Mouse (Mus musculus) hindbrain, embryonic 15.5 days (tissue): ENCODE data around the gene Mrpl39. TPM values are rescaled to one million over a fixed set of nuclear protein-coding genes. Genes with fewer than 3 reads are reported as not detected.

Experiments
- ATAC-seq: fragments of 200-750 bp; cut with Nextera tagmentation; 2 replicates; pipeline ENCODE4 v1.8.0; 2017; ENCODE audit warnings: low read depth, moderate number of reproducible peaks, moderate TSS enrichment; ENCODE audit not compliant: low FRiP score
- H3K27ac ChIP-seq: fragments of 300-500 bp; sonication (generic); replicated peaks from 2 replicates; pipeline ENCODE4 v1.5.1; 2015; ENCODE audit warnings: mild to moderate bottlenecking, inconsistent platforms
- H3K27me3 ChIP-seq: fragments of 300-500 bp; sonication (generic); 2 replicates; pipeline ENCODE4 v1.6.1; 2015; ENCODE audit warnings: control low read depth, inconsistent platforms
- H3K36me3 ChIP-seq: fragments of 300-500 bp; sonication (generic); 2 replicates; pipeline ENCODE4 v1.6.1; 2015; ENCODE audit warnings: control low read depth, inconsistent platforms
- H3K4me1 ChIP-seq: fragments of 300-500 bp; sonication (generic); replicated peaks from 2 replicates; pipeline ENCODE4 v1.6.1; 2015; ENCODE audit warnings: control low read depth, inconsistent platforms
- H3K4me2 ChIP-seq: fragments of 300-500 bp; sonication (generic); 2 replicates; pipeline ENCODE4 v1.6.1; 2015; ENCODE audit warnings: moderate library complexity, mild to moderate bottlenecking, inconsistent platforms
- H3K4me3 ChIP-seq: fragments of 300-500 bp; sonication (generic); 2 replicates; pipeline ENCODE4 v1.5.1; 2015; ENCODE audit warnings: mild to moderate bottlenecking, inconsistent platforms
- H3K9ac ChIP-seq: fragments of 300-500 bp; sonication (generic); 2 replicates; pipeline ENCODE4 v1.6.1; 2015; ENCODE audit warnings: inconsistent platforms
- H3K9me3 ChIP-seq: fragments of 300-500 bp; sonication (generic); 2 replicates; pipeline ENCODE4 v1.6.1; 2016; ENCODE audit warnings: control low read depth, inconsistent platforms
- WGBS: fragments of 180-500 bp; shearing (Covaris S2); methylation state at CpG from one replicate; pipeline ENCODE4 v1.1.7; 2015; 5-methylcytosine and 5-hydroxymethylcytosine counted together
- polyA plus RNA-seq: library from polyadenylated mRNA; unstranded; fragments of >200 nt; fragmentation: Nextera tagmentation; extraction: Ambion mirVana; gene quantifications from 2 replicates; pipeline ENCODE4 v1.2.1, GENCODE M21; 2015

The Mrpl39 gene
- polyA plus RNA-seq, 1 experiment from 2014 or later, result 35.6 TPM

DNA sequence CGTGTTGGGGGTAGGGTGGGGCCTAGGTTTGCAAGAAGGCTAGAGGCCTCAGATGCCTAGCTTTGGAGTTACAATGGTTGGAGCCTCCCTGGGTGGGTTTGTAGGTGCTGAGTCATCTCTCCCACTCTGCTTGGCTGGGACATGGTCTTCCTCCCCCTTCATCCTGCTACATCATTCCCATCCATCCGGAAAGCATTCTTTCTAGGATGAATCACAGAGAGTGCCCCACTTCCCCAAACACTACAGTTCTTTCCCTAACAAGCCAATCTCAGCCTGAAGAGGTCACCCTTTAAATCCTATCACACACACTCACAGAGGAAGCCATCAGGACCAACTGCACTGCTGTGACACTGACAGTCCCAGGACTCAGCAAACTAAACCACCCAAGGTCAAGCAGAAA, 14.9 kb downstream of the Mrpl39 start:
- ATAC-seq, result no peak
- Histone ChIP-seq H3K27me3 (no peaks in the 10 kb centered on the region), H3K9me3 (no peaks in the 10 kb centered on the region), H3K36me3 (peaks cover 53% of the 10 kb centered on the region), H3K27ac (no peak overlapping the region), H3K4me2 (no peak overlapping the region), H3K4me3 (no peak overlapping the region), H3K4me1 (no peaks in the 10 kb centered on the region), H3K9ac (no peak overlapping the region)
- WGBS, result 97% methylated on average over 2 of the region's 2 CpGs

- Histone ChIP-seq H3K9ac (no peak overlapping the region), H3K4me2 (no peak overlapping the region), H3K27ac (no peak overlapping the region), H3K9me3 (no peaks in the 10 kb centered on the region), H3K4me1 (no peaks in the 10 kb centered on the region), H3K4me3 (no peak overlapping the region), H3K36me3 (peaks cover 32% of the 10 kb centered on the region), H3K27me3 (no peaks in the 10 kb centered on the region)
- ATAC-seq, result no peak
- WGBS, result 98% methylated on average over 4 of the region's 4 CpGs
Measured at GRCm38 (mm10) chr16:84718250-84718649, 17.3 kb downstream of the Mrpl39 start.

GRCm38 (mm10) chr16:84717618-84718248, 17.8 kb downstream of the Mrpl39 start:
- no peak overlapping the region for H3K27ac ChIP-seq
- H3K36me3 ChIP-seq, result peaks cover 27% of the 10 kb centered on the region
- H3K4me2 ChIP-seq, result no peak overlapping the region
- 94% methylated on average over 10 of the region's 10 CpGs for WGBS
- ATAC-seq, result no peak
- no peak overlapping the region for H3K9ac ChIP-seq
- no peaks in the 10 kb centered on the region for H3K9me3 ChIP-seq
- H3K4me1 ChIP-seq, result no peaks in the 10 kb centered on the region
- H3K4me3 ChIP-seq, result no peak overlapping the region
- H3K27me3 ChIP-seq, result no peaks in the 10 kb centered on the region

- ATAC-seq, result no peak
- WGBS, result 94% methylated on average over 13 of the region's 13 CpGs
Measured at GRCm38 (mm10) chr16:84716724-84717617, 18.6 kb downstream of the Mrpl39 start.

GRCm38 (mm10) chr16:84716197-84716596, 19.3 kb downstream of the Mrpl39 start:
- Histone ChIP-seq H3K36me3 (peaks cover 12% of the 10 kb centered on the region), H3K27me3 (no peaks in the 10 kb centered on the region), H3K4me3 (no peak overlapping the region), H3K9ac (no peak overlapping the region), H3K4me1 (no peaks in the 10 kb centered on the region), H3K27ac (no peak overlapping the region), H3K4me2 (no peak overlapping the region), H3K9me3 (no peaks in the 10 kb centered on the region)
- ATAC-seq, result no peak
- 92% methylated on average over 7 of the region's 7 CpGs for WGBS

More at GRCm38 (mm10) chr16:84716724-84717617, 18.6 kb downstream of the Mrpl39 start:
- H3K27ac ChIP-seq, result no peak overlapping the region
- H3K9me3 ChIP-seq, result no peaks in the 10 kb centered on the region
- H3K4me1 ChIP-seq, result no peaks in the 10 kb centered on the region
- H3K36me3 ChIP-seq, result peaks cover 20% of the 10 kb centered on the region
- no peak overlapping the region for H3K4me3 ChIP-seq
- H3K9ac ChIP-seq, result no peak overlapping the region
- H3K4me2 ChIP-seq, result no peak overlapping the region
- no peaks in the 10 kb centered on the region for H3K27me3 ChIP-seq

GRCm38 (mm10) chr16:84714978-84715377, 20.6 kb downstream of the Mrpl39 start:
- ATAC-seq, result no peak

GRCm38 (mm10) chr16:84713926-84714325, 21.6 kb downstream of the Mrpl39 start:
- H3K27ac ChIP-seq, result no peak overlapping the region
- no peak overlapping the region for H3K4me2 ChIP-seq
- no peaks in the 10 kb centered on the region for H3K4me1 ChIP-seq
- H3K36me3 ChIP-seq, result no peaks in the 10 kb centered on the region
- H3K27me3 ChIP-seq, result no peaks in the 10 kb centered on the region
- 89% methylated on average over 4 of the region's 4 CpGs for WGBS
- H3K9ac ChIP-seq, result no peak overlapping the region
- no peaks in the 10 kb centered on the region for H3K9me3 ChIP-seq
- no peak overlapping the region for H3K4me3 ChIP-seq
- ATAC-seq, result no peak

More at GRCm38 (mm10) chr16:84714978-84715377, 20.6 kb downstream of the Mrpl39 start:
- Histone ChIP-seq H3K27ac (no peak overlapping the region), H3K4me3 (no peak overlapping the region), H3K4me2 (no peak overlapping the region), H3K9me3 (no peaks in the 10 kb centered on the region), H3K9ac (no peak overlapping the region), H3K36me3 (no peaks in the 10 kb centered on the region), H3K4me1 (no peaks in the 10 kb centered on the region), H3K27me3 (no peaks in the 10 kb centered on the region)
- 96% methylated on average over 6 of the region's 6 CpGs for WGBS

DNA sequence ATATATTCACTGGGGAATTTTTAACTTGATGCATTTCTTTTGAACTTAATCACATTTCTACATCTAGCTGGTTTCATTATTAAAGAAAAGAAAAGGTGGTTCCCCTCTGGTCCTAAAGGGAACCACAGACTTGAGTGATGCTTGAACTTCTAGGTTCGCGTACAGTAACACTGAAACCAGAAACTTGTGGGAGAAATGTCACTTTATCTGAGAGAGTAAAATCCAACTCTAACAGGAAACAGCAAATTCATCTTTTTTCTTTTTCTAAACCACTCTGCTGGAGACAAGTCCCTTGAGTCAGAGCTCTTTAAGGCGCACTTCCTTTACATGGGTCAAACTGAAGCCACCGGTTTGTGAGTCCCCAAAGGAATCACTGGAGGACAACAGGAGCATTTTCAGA, 22.4 kb downstream of the Mrpl39 start:
- H3K4me2 ChIP-seq, result no peak overlapping the region
- ATAC-seq, result no peak
- no peak overlapping the region for H3K4me3 ChIP-seq
- H3K4me1 ChIP-seq, result no peaks in the 10 kb centered on the region
- H3K36me3 ChIP-seq, result no peaks in the 10 kb centered on the region
- no peaks in the 10 kb centered on the region for H3K27me3 ChIP-seq
- 88% methylated on average over 4 of the region's 4 CpGs for whole genome bisulfite sequencing
- H3K9me3 ChIP-seq, result no peaks in the 10 kb centered on the region
- no peak overlapping the region for H3K27ac ChIP-seq
- H3K9ac ChIP-seq, result no peak overlapping the region

DNA sequence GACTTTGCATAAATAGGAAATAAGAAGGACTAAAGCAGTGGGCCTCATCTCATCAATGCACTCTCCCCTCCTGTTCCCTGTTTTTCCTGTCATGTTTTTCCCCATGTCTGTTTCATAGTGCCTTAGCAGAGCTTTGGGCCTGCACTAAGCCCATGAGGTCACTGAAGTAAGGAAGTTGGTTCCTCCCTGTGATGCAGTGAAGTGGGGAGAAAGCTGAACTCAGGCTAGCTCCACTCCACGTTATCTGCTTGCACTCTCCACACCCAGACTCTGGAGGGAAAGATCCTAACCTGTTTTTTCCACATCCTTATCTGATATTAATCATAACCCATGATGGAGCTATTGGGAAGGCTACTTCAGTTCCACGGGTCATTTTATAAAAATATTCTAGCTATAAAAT, 26.9 kb downstream of the Mrpl39 start:
- 83% methylated on average over 2 of the region's 2 CpGs for WGBS
- no peak overlapping the region for H3K9ac ChIP-seq
- ATAC-seq, result no peak
- H3K4me1 ChIP-seq, result no peaks in the 10 kb centered on the region
- H3K27me3 ChIP-seq, result peaks cover 12% of the 10 kb centered on the region
- H3K4me2 ChIP-seq, result no peak overlapping the region
- no peak overlapping the region for H3K4me3 ChIP-seq
- H3K36me3 ChIP-seq, result no peaks in the 10 kb centered on the region
- H3K9me3 ChIP-seq, result no peaks in the 10 kb centered on the region
- no peak overlapping the region for H3K27ac ChIP-seq

DNA sequence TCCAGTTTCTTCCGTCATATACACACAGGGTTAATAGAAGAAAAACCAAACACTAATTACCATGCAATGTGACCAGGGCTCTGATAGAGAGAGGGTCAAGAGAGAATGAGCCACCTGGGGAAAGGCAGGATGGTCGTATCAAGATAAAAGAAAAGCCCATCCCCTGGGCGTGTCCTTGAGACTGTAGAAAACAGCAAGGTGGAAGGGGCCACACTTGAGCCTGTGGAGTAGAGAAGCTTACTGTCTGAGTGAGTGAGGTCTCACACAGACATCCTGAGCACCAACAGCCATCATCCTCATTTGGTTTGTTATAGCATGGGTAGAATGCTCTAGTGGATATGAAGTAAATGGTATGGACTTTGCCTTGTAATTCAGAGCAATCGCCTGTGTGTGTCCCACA, 27.7 kb downstream of the Mrpl39 start:
- ATAC-seq, result no peak

DNA sequence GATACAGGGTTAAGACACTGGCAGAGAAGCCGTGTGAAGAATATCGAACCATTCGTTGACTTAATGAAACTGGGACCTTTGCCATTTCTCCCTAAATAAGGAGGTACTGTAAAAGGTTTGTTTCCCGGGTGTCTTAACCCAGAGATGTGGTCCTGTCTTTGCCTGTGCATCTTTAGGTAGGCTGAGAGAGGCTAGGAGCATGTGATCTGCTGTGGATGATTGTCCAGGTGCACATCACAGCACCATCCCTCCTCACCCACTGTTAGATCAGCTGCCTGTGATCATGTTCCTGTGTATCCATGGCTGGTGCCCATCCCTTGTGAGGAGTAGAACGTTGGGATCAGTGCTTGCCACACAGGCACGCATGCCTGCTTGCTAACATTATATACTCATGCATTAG, 29.0 kb downstream of the Mrpl39 start:
- whole genome bisulfite sequencing, result 83% methylated on average over 6 of the region's 6 CpGs
- Histone ChIP-seq H3K27me3 (peaks cover 18% of the 10 kb centered on the region), H3K27ac (no peak overlapping the region), H3K9me3 (no peaks in the 10 kb centered on the region), H3K9ac (no peak overlapping the region), H3K36me3 (no peaks in the 10 kb centered on the region), H3K4me1 (peaks cover 11% of the 10 kb centered on the region), H3K4me3 (no peak overlapping the region), H3K4me2 (no peak overlapping the region)
- no peak for ATAC-seq

More for the DNA sequence above, 27.7 kb downstream of the Mrpl39 start:
- peaks cover 13% of the 10 kb centered on the region for H3K27me3 ChIP-seq
- no peak overlapping the region for H3K4me2 ChIP-seq
- H3K4me1 ChIP-seq, result peaks cover 8% of the 10 kb centered on the region
- no peaks in the 10 kb centered on the region for H3K36me3 ChIP-seq
- H3K4me3 ChIP-seq, result no peak overlapping the region
- WGBS, result 65% methylated on average over 4 of the region's 4 CpGs
- no peak overlapping the region for H3K9ac ChIP-seq
- no peak overlapping the region for H3K27ac ChIP-seq
- no peaks in the 10 kb centered on the region for H3K9me3 ChIP-seq

GRCm38 (mm10) chr16:84705507-84705906, 30.0 kb downstream of the Mrpl39 start:
- Histone ChIP-seq H3K4me1 (peaks cover 11% of the 10 kb centered on the region), H3K27me3 (peaks cover 18% of the 10 kb centered on the region), H3K4me3 (no peak overlapping the region), H3K9me3 (no peaks in the 10 kb centered on the region), H3K36me3 (no peaks in the 10 kb centered on the region), H3K27ac (no peak overlapping the region), H3K9ac (no peak overlapping the region), H3K4me2 (no peak overlapping the region)
- ATAC-seq, result no peak
- WGBS, result 91% methylated on average over 5 of the region's 5 CpGs
